Mouse (Mus musculus): ENCODE results near the gene Ubxn10.
A peak's percentile ranks its signal among the peaks of the same experiment; 100 is the strongest.

Gene Ubxn10

GRCm38 (mm10) chr4:138701111-138701510, 35.9 kb downstream of the Ubxn10 start:
- DNase-seq (ENCODE audit: low read depth, low spot score): no peak

GRCm38 (mm10) chr4:138700184-138700982, 36.6 kb downstream of the Ubxn10 start:
- DNase-seq (ENCODE audit: low read depth, low spot score): peak; percentile 21

GRCm38 (mm10) chr4:138698296-138698695, 38.7 kb downstream of the Ubxn10 start:
- DNase-seq (ENCODE audit: low read depth, low spot score): no peak

- DNase-seq (ENCODE audit: low read depth, low spot score): no peak
Measured at GRCm38 (mm10) chr4:138697166-138697860, 39.7 kb downstream of the Ubxn10 start.

- DNase-seq (ENCODE audit: low read depth, low spot score): no peak
Measured at GRCm38 (mm10) chr4:138696720-138697119, 40.2 kb downstream of the Ubxn10 start.

- no peak for DNase-seq (ENCODE audit: low read depth, low spot score)
Measured at GRCm38 (mm10) chr4:138693043-138693692, 43.8 kb downstream of the Ubxn10 start.

- DNase-seq (ENCODE audit: low read depth, low spot score): no peak
Measured at GRCm38 (mm10) chr4:138691443-138692181, 45.4 kb downstream of the Ubxn10 start.

- no peak for DNase-seq (ENCODE audit: low read depth, low spot score)
Measured at GRCm38 (mm10) chr4:138690561-138690960, 46.4 kb downstream of the Ubxn10 start.

- no peak for DNase-seq (ENCODE audit: low read depth, low spot score)
Measured at GRCm38 (mm10) chr4:138689094-138689512, 47.9 kb downstream of the Ubxn10 start.

- no peak for DNase-seq (ENCODE audit: low read depth, low spot score)
Measured at GRCm38 (mm10) chr4:138685813-138686212, 51.2 kb downstream of the Ubxn10 start.

- DNase-seq (ENCODE audit: low read depth, low spot score): no peak
Measured at GRCm38 (mm10) chr4:138682760-138683159, 54.2 kb downstream of the Ubxn10 start.

- DNase-seq (ENCODE audit: low read depth, low spot score): no peak
Measured at GRCm38 (mm10) chr4:138680124-138680523, 56.8 kb downstream of the Ubxn10 start.

- no peak for DNase-seq (ENCODE audit: low read depth, low spot score)
Measured at GRCm38 (mm10) chr4:138677579-138677978, 59.4 kb downstream of the Ubxn10 start.

GRCm38 (mm10) chr4:138676480-138676879, 60.5 kb downstream of the Ubxn10 start:
- no peak for DNase-seq (ENCODE audit: low read depth, low spot score)

- no peak for DNase-seq (ENCODE audit: low read depth, low spot score)
Measured at GRCm38 (mm10) chr4:138672160-138672559, 64.8 kb downstream of the Ubxn10 start.

GRCm38 (mm10) chr4:138670093-138670889, 66.7 kb downstream of the Ubxn10 start:
- no peak for DNase-seq (ENCODE audit: low read depth, low spot score)

GRCm38 (mm10) chr4:138666521-138666920, 70.4 kb downstream of the Ubxn10 start:
- no peak for DNase-seq (ENCODE audit: low read depth, low spot score)

GRCm38 (mm10) chr4:138659936-138660602, 76.9 kb downstream of the Ubxn10 start:
- no peak for DNase-seq (ENCODE audit: low read depth, low spot score)
